Mouse (Mus musculus) brain, embryonic 14.5 days (tissue): ENCODE measurements around the gene Scd4. TPM values are rescaled to one million over a fixed set of nuclear protein-coding genes. Genes with fewer than 3 reads are reported as not detected.

Experiments
- DNase-seq: peaks from one replicate; pipeline ENCODE4 v3.0.0-alpha.2; 2011; ENCODE audit warnings: low read depth
- CTCF ChIP-seq: fragments of 200-500 bp; IDR thresholded peaks from 2 replicates; pipeline ENCODE4 v1.5.1; 2012; ENCODE audit warnings: inconsistent platforms, mild to moderate bottlenecking, moderate library complexity, borderline replicate concordance; ENCODE audit not compliant: insufficient read depth, insufficient read length; ENCODE audit errors: extremely low read depth
- POLR2A ChIP-seq: fragments of 200-500 bp; IDR thresholded peaks from 2 replicates; pipeline ENCODE4 v1.6.1; 2012; ENCODE audit warnings: mild to moderate bottlenecking, inconsistent platforms, borderline replicate concordance; ENCODE audit not compliant: poor library complexity, insufficient read depth, insufficient read length, severe bottlenecking; ENCODE audit errors: extremely low read depth
- polyA plus RNA-seq: library from polyadenylated mRNA; depleted of rRNA; stranded (reverse); fragments of >200 nt; gene quantifications from 2 replicates; pipeline ENCODE4 v1.2.3, GENCODE M21; 2012

The Scd4 gene
- polyA plus RNA-seq, 1 experiment = 0.30 TPM

- TF ChIP-seq POLR2A (peak; percentile 81; the same call in 1 of the 2 replicates), CTCF (peak; percentile 95)
- peak; percentile 97 for DNase-seq
Observed at GRCm38 (mm10) chr19:44294588-44295041, 38.3 kb upstream of the Scd4 start.

DNA sequence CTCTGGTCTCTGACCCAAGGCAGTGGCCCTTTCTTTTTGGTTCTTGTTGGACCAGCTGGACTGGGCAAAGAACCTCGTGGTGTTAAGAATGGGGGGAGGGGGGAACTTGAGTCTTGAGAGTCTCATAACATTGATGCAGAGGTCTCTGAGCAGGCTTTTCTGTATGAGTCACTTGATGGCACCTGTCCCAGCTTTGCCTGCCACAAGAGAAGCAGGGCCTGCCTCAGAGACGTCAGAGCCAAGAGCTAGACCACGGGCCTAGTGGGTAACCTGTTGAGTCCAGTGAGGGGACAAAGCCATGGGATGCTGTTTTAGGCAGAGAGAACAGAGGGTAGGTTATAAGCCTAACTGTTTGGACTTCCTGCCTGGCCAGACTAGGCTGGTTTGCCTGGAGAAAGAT, 37.6 kb upstream of the Scd4 start:
- TF ChIP-seq POLR2A (no peak), CTCF (no peak)
- peak; percentile 71 for DNase-seq

DNA sequence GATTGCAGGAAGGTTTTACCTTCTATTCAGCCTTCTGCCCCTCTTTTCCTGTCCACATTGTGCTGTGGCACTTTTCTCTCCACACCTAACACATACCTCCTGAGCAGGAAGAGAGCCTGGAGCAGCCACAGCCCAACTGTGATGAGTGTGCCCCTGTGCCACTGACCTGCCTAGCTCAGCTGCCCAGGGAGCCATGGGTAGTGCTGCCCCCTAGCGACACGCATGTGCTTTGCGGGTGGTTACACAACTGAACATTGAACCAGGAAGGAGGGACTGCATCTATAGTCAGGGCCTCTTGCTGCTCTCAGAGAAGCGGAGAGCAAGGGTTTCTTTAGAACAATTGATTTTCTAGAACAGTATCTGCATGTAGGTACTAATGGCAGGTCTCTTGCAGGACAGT, 37.2 kb upstream of the Scd4 start:
- TF ChIP-seq POLR2A (no peak), CTCF (peak; percentile 98)
- peak; percentile 87 for DNase-seq

DNA sequence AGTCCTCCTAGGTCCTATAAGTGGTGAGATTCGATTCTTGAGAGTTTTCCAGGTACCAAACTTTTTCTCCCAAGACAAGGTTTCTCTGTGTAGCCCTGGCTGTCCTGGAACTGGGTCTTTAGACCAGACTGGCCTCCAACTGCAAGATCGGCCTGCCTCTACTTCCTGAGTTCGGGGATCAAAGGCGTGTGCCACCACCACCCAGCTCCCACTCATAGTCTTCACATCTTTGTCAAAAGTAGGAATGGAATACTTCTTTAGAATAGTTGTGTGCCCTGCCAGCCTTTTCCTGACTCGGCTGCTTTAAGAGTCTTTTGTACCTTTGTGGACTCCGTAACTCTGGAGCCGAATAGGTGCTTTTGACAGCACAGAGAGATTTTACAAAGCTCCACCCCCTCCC, 36.7 kb upstream of the Scd4 start:
- no peak for TF ChIP-seq CTCF
- TF ChIP-seq POLR2A = no peak
- DNase-seq = no peak

DNA sequence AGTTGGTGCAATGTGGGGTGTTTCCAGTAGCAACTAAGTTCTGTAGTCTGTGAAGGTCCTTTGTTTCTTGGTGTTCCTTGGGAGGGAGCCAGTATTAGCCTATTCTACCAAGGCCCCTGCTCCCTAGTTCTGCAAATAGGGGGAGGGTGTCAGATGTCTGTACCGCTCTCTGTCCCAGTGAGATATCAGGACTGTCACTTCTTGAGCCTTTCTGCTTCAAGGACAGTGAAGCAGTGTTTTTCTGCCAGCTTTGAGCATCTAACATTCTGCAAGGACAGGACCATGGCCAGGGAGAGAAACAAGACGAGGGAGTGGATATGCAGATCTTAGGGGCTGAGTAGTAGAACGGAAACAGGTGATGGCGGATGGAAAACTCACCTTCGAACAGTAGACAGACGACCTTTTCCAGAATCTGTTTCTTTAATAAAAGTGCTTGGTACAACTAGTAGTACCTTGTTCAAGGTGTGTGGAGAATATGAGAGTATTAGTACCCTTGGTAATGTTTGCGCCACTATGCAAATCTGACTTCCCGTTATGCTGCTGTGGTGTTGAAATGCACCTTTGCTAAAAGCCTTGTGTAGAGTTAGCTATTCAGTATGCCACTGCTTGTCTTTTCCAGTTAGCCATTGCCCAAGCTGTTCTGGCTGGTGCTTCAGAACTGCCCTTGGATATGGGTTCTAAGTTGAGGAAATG, 35.7 kb upstream of the Scd4 start:
- TF ChIP-seq CTCF (no peak), POLR2A (no peak)
- peak; percentile 78 for DNase-seq

DNA sequence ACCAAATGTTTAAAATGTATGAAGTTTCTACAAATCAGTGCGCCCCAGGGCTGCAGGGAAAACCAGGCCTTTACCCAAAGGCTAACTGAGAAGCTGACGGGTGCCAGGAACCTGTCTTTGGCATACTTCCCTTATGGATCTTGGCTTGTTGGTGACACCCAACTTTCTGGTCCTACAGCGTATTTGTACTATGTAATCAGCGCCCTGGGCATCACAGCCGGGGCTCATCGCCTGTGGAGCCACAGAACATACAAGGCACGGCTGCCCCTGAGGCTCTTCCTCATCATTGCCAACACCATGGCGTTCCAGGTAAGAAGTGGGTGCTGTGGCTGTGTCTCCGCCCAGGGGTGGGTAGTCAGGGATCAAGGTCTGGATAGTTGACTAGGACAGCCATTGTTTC, 35.0 kb upstream of the Scd4 start:
- TF ChIP-seq POLR2A (no peak), CTCF (no peak)
- no peak for DNase-seq

DNA sequence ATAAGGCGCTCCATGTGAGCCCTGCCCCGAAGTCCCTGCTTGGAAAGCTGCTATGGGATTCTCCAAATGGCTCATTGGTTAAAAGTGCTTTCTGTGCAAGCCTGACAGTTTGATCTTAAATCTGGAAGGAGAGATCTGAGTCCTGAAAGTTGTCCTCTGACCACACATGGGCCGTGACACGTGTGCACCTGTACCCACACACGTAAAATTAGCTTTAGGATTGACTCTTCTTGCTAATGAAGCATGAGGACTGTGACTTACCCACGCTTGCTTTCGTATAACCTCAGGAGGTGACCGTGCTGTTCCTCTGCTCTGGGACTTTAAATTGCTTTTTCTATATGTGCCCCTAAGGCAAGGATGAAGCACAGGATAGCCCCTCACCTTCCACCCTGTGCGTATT, 33.8 kb upstream of the Scd4 start:
- no peak for TF ChIP-seq CTCF
- no peak for DNase-seq

GRCm38 (mm10) chr19:44299902-44300301, 33.0 kb upstream of the Scd4 start:
- DNase-seq = no peak
- no peak for TF ChIP-seq POLR2A

GRCm38 (mm10) chr19:44300520-44300919, 32.4 kb upstream of the Scd4 start:
- TF ChIP-seq CTCF = no peak
- TF ChIP-seq POLR2A = no peak
- no peak for DNase-seq

DNA sequence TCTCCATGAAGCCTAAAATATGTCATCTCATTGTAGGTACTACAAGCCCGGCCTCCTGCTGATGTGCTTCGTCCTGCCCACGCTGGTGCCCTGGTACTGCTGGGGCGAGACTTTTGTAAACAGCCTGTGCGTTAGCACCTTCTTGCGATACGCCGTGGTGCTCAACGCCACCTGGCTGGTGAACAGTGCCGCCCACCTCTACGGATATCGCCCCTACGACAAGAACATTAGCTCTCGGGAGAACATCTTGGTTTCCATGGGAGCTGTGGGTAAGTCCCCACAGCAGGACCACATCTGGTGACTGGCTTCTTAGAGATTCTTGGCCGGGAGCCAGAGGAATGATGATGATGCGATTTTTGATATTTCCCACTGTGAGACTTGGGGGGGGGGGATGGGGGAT, 31.7 kb upstream of the Scd4 start:
- TF ChIP-seq POLR2A (no peak), CTCF (no peak)
- peak; percentile 51 for DNase-seq

DNA sequence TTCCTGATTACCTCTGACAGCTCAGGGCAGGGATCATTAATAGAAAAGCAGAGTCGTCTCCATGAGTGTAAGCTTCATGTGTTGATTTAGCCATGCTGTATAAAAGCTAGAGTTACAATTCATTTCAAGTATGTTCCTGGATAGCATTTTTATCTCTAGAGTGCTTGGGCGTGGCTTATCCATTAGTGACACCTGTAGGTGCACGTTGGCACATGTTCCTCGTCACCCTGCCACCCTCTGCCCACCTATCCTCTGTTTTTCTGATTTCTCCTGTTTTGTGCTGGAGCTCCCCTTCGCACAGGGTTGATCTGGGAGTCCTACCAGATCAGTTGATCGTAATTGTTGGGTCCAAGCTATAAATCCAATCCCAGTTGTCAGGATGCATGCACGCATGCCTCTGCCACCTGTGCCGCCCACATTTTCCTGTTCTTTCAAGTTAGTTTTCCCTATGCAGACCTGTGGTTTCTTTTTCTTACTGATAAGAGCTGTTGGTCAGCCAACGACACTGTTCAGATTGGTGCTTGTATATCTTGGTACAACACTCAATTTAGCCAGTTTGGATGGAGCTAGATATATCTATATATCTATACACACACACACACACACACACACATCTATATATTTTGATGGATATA, 31.1 kb upstream of the Scd4 start:
- TF ChIP-seq CTCF = no peak
- TF ChIP-seq POLR2A = no peak
- no peak for DNase-seq

DNA sequence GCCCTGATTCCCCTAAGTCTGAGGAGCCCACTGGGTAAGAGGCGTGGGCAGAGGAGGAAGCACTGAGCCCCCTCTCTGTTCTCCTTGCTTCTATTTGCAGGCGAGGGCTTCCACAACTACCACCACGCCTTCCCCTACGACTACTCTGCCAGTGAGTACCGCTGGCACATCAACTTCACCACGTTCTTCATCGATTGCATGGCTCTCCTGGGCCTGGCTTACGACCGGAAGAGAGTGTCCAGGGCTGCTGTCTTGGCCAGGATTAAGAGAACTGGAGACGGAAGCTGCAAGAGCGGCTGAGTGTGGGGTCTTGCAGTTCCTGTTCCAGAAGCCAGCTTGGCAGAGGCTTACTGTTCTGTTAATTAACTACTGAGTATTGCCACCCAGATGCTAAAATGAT, 30.0 kb upstream of the Scd4 start:
- no peak for DNase-seq
- TF ChIP-seq CTCF = no peak
- TF ChIP-seq POLR2A = no peak

GRCm38 (mm10) chr19:44303502-44303901, 29.4 kb upstream of the Scd4 start:
- DNase-seq = no peak
- no peak for TF ChIP-seq POLR2A
- TF ChIP-seq CTCF = no peak

- TF ChIP-seq CTCF = no peak
- TF ChIP-seq POLR2A = no peak
- no peak for DNase-seq
Observed at GRCm38 (mm10) chr19:44304419-44304818, 28.5 kb upstream of the Scd4 start.
